Mouse (Mus musculus) embryonic facial prominence, embryonic 11.5 days (tissue): ENCODE data around the gene Calm1. TPM values are rescaled to one million over a fixed set of nuclear protein-coding genes. Genes with fewer than 3 reads are reported as not detected.

Source experiments
- ATAC-seq: fragments of 200-750 bp; cut with Nextera tagmentation; replicated peaks from 2 replicates; pipeline ENCODE4 v1.8.0; 2017; ENCODE audit warnings: low read depth; ENCODE audit not compliant: insufficient number of reproducible peaks, low FRiP score, low TSS enrichment
- DNase-seq: peaks from one replicate; pipeline ENCODE4 v3.0.0-alpha.2; 2015; ENCODE audit warnings: low spot score
- H3K27ac ChIP-seq: fragments of 300-500 bp; sonication (generic); replicated peaks from 2 replicates; pipeline ENCODE4 v1.5.1; 2014; ENCODE audit warnings: mild to moderate bottlenecking, low read depth, low read length, control low read depth
- H3K27me3 ChIP-seq: fragments of 300-500 bp; sonication (generic); 2 replicates; pipeline ENCODE4 v1.6.1; 2014; ENCODE audit warnings: mild to moderate bottlenecking, low read length, moderate library complexity, mixed read lengths; ENCODE audit not compliant: control insufficient read depth, insufficient read depth
- H3K36me3 ChIP-seq: fragments of 300-500 bp; sonication (generic); replicated peaks from 2 replicates; pipeline ENCODE4 v1.6.1; 2014; ENCODE audit warnings: low read depth, mild to moderate bottlenecking, low read length, moderate library complexity, mixed read lengths; ENCODE audit not compliant: control insufficient read depth, insufficient read depth
- H3K4me1 ChIP-seq: fragments of 300-500 bp; sonication (generic); 2 replicates; pipeline ENCODE4 v1.6.1; 2014; ENCODE audit warnings: low read length, mixed read lengths; ENCODE audit not compliant: control insufficient read depth, insufficient read depth
- H3K4me2 ChIP-seq: fragments of 300-500 bp; sonication (generic); 2 replicates; pipeline ENCODE4 v1.6.1; 2014; ENCODE audit warnings: low read depth, mild to moderate bottlenecking, control low read depth, low read length, moderate library complexity
- H3K4me3 ChIP-seq: fragments of 300-500 bp; sonication (generic); 2 replicates; pipeline ENCODE4 v1.5.1; 2014; ENCODE audit warnings: low read depth, low read length, control low read depth
- H3K9ac ChIP-seq: fragments of 300-500 bp; sonication (generic); replicated peaks from 2 replicates; pipeline ENCODE4 v1.6.1; 2014; ENCODE audit warnings: mild to moderate bottlenecking, control low read depth, low read length
- H3K9me3 ChIP-seq: fragments of 300-500 bp; sonication (generic); replicated peaks from 2 replicates; pipeline ENCODE4 v1.6.1; 2016; ENCODE audit warnings: mild to moderate bottlenecking, low read length, inconsistent platforms, mixed read lengths; ENCODE audit not compliant: control insufficient read depth
- whole genome bisulfite sequencing: fragments of 180-500 bp; shearing (Covaris S2); extraction: QIAGEN DNeasy Blood & Tissue Kit; methylation state at CpG from one replicate; pipeline ENCODE4 v1.1.7; 2014; 5-methylcytosine and 5-hydroxymethylcytosine counted together
- polyA plus RNA-seq: library from polyadenylated mRNA; unstranded; fragments of >200 nt; fragmentation: Nextera tagmentation; extraction: Ambion mirVana; gene quantifications from 2 replicates; pipeline ENCODE4 v1.2.1, GENCODE M21; 2014

Gene Calm1
- polyA plus RNA-seq, 1 experiment from 2014 or later, result 1,182 TPM

GRCm38 (mm10) chr12:100234201-100234600 lies 35.0 kb downstream of the Calm1 start:
- no peaks in the 10 kb centered on the region for H3K9me3 ChIP-seq
- H3K4me2 ChIP-seq, result no peak overlapping the region
- ATAC-seq (no peak), DNase-seq (no peak)
- no peaks in the 10 kb centered on the region for H3K27me3 ChIP-seq
- H3K4me3 ChIP-seq, result no peak overlapping the region
- WGBS, result 86% methylated on average over 5 of the region's 5 CpGs
- no peaks in the 10 kb centered on the region for H3K36me3 ChIP-seq
- no peak overlapping the region for H3K27ac ChIP-seq
- H3K4me1 ChIP-seq, result no peaks in the 10 kb centered on the region
- H3K9ac ChIP-seq, result no peak overlapping the region

- Histone ChIP-seq H3K4me3 (no peak overlapping the region), H3K27ac (no peak overlapping the region), H3K4me2 (no peak overlapping the region), H3K36me3 (no peaks in the 10 kb centered on the region), H3K27me3 (no peaks in the 10 kb centered on the region), H3K4me1 (no peaks in the 10 kb centered on the region), H3K9me3 (no peaks in the 10 kb centered on the region), H3K9ac (no peak overlapping the region)
- 0 out of 2 replicates have a peak, but pooled peaks have one; percentile 24 for ATAC-seq
- no peak for DNase-seq
- 80% methylated on average over 7 of the region's 7 CpGs for WGBS
Measured at GRCm38 (mm10) chr12:100234919-100235318, 35.7 kb downstream of the Calm1 start.

GRCm38 (mm10) chr12:100235423-100235822 lies 36.2 kb downstream of the Calm1 start:
- no peak overlapping the region for H3K27ac ChIP-seq
- H3K36me3 ChIP-seq, result no peaks in the 10 kb centered on the region
- H3K4me1 ChIP-seq, result no peaks in the 10 kb centered on the region
- 49% methylated on average over 5 of the region's 5 CpGs for WGBS
- H3K4me3 ChIP-seq, result no peak overlapping the region
- no peak overlapping the region for H3K4me2 ChIP-seq
- no peak for ATAC-seq
- no peak for DNase-seq
- no peaks in the 10 kb centered on the region for H3K27me3 ChIP-seq
- H3K9me3 ChIP-seq, result no peaks in the 10 kb centered on the region
- H3K9ac ChIP-seq, result no peak overlapping the region

- peak; percentile 29 for DNase-seq
- Histone ChIP-seq H3K27ac (no peak overlapping the region), H3K27me3 (no peaks in the 10 kb centered on the region), H3K9ac (no peak overlapping the region), H3K9me3 (no peaks in the 10 kb centered on the region), H3K4me2 (no peak overlapping the region), H3K36me3 (no peaks in the 10 kb centered on the region), H3K4me3 (no peak overlapping the region), H3K4me1 (no peaks in the 10 kb centered on the region)
- 0 out of 2 replicates have a peak, but pooled peaks have one; percentile 30 for ATAC-seq
- 78% methylated on average over 7 of the region's 7 CpGs for WGBS
Measured at GRCm38 (mm10) chr12:100239404-100239803, 40.2 kb downstream of the Calm1 start.

GRCm38 (mm10) chr12:100239807-100240206 lies 40.6 kb downstream of the Calm1 start:
- no peaks in the 10 kb centered on the region for H3K36me3 ChIP-seq
- H3K9ac ChIP-seq, result no peak overlapping the region
- no peaks in the 10 kb centered on the region for H3K27me3 ChIP-seq
- H3K27ac ChIP-seq, result no peak overlapping the region
- no peak for ATAC-seq
- no peak for DNase-seq
- WGBS, result 77% methylated on average over 6 of the region's 6 CpGs
- no peak overlapping the region for H3K4me2 ChIP-seq
- no peaks in the 10 kb centered on the region for H3K4me1 ChIP-seq
- no peak overlapping the region for H3K4me3 ChIP-seq
- H3K9me3 ChIP-seq, result no peaks in the 10 kb centered on the region

- H3K27ac ChIP-seq, result no peak overlapping the region
- WGBS, result 10% methylated on average over 22 of the region's 22 CpGs
- peak; percentile 88 for DNase-seq
- H3K4me3 ChIP-seq, result peak overlapping the region; percentile 18
- 0 out of 2 replicates have a peak overlapping the region, but pooled peaks have one; percentile 39 for H3K9ac ChIP-seq
- peak; percentile 88 for ATAC-seq
- no peaks in the 10 kb centered on the region for H3K36me3 ChIP-seq
- H3K4me2 ChIP-seq, result peak overlapping the region; percentile 14
- H3K27me3 ChIP-seq, result no peaks in the 10 kb centered on the region
- no peaks in the 10 kb centered on the region for H3K9me3 ChIP-seq
- no peaks in the 10 kb centered on the region for H3K4me1 ChIP-seq
Measured at GRCm38 (mm10) chr12:100241911-100242796, 42.9 kb downstream of the Calm1 start.

- H3K4me1 ChIP-seq, result no peaks in the 10 kb centered on the region
- WGBS, result 31% methylated on average over 5 of the region's 5 CpGs
- no peak overlapping the region for H3K4me3 ChIP-seq
- H3K27ac ChIP-seq, result no peak overlapping the region
- DNase-seq (no peak), ATAC-seq (no peak)
- H3K4me2 ChIP-seq, result no peak overlapping the region
- no peaks in the 10 kb centered on the region for H3K9me3 ChIP-seq
- H3K27me3 ChIP-seq, result no peaks in the 10 kb centered on the region
- no peaks in the 10 kb centered on the region for H3K36me3 ChIP-seq
- no peak overlapping the region for H3K9ac ChIP-seq
Measured at GRCm38 (mm10) chr12:100244580-100244979, 45.3 kb downstream of the Calm1 start.

GRCm38 (mm10) chr12:100249170-100249569 lies 49.9 kb downstream of the Calm1 start:
- no peaks in the 10 kb centered on the region for H3K4me1 ChIP-seq
- no peak for ATAC-seq
- H3K36me3 ChIP-seq, result no peaks in the 10 kb centered on the region
- WGBS, result 87% methylated on average over 7 of the region's 7 CpGs
- no peaks in the 10 kb centered on the region for H3K27me3 ChIP-seq
- no peak for DNase-seq
- H3K9me3 ChIP-seq, result no peaks in the 10 kb centered on the region
- H3K9ac ChIP-seq, result no peak overlapping the region
- no peak overlapping the region for H3K4me2 ChIP-seq
- H3K27ac ChIP-seq, result no peak overlapping the region
- H3K4me3 ChIP-seq, result no peak overlapping the region
